Mouse (Mus musculus): ENCODE results near the gene Tex2. TPM values are rescaled to one million over a fixed set of nuclear protein-coding genes. Genes with fewer than 3 reads are reported as not detected.
"Not testable (repeated sequence)": the region's sequence is repeated elsewhere in the genome, so short reads cannot be mapped to it uniquely, and the experiment has no call there.

The Tex2 gene
- total RNA-seq, 2 experiments from 2014 or later: 18.9 to 41.8 TPM

GRCm38 (mm10) chr11:106518391-106518790, 94.8 kb downstream of the Tex2 start:
- ATAC-seq (replicated peaks; ENCODE audit: low FRiP score, poor library complexity, severe bottlenecking): no peak

- 0 out of 2 replicates have a peak, but pooled peaks have one; percentile 26 for ATAC-seq (replicated peaks; ENCODE audit: low FRiP score, poor library complexity, severe bottlenecking)
These were observed 98.0 kb downstream of the Tex2 start for GRCm38 (mm10) chr11:106515079-106515745.

- ATAC-seq (replicated peaks; ENCODE audit: low FRiP score, poor library complexity, severe bottlenecking): no peak
These were observed 98.8 kb downstream of the Tex2 start for GRCm38 (mm10) chr11:106514446-106514845.

GRCm38 (mm10) chr11:106513166-106513565, 100.1 kb downstream of the Tex2 start:
- ATAC-seq (replicated peaks; ENCODE audit: low FRiP score, poor library complexity, severe bottlenecking): no peak

- ATAC-seq (replicated peaks; ENCODE audit: low FRiP score, poor library complexity, severe bottlenecking): no peak
These were observed 101.2 kb downstream of the Tex2 start for GRCm38 (mm10) chr11:106512006-106512390.

GRCm38 (mm10) chr11:106511236-106512005, 101.8 kb downstream of the Tex2 start:
- no peak for ATAC-seq (replicated peaks; ENCODE audit: low FRiP score, poor library complexity, severe bottlenecking)

- peak; percentile 48; the same call in 1 of the 2 replicates for ATAC-seq (replicated peaks; ENCODE audit: low FRiP score, poor library complexity, severe bottlenecking)
These were observed 105.6 kb downstream of the Tex2 start for GRCm38 (mm10) chr11:106507638-106508037.

- ATAC-seq (replicated peaks; ENCODE audit: low FRiP score, poor library complexity, severe bottlenecking): no peak
These were observed 107.0 kb downstream of the Tex2 start for GRCm38 (mm10) chr11:106506211-106506610.

- ATAC-seq (replicated peaks; ENCODE audit: low FRiP score, poor library complexity, severe bottlenecking): no peak
These were observed 109.1 kb downstream of the Tex2 start for GRCm38 (mm10) chr11:106504129-106504528.

GRCm38 (mm10) chr11:106503425-106503717, 109.9 kb downstream of the Tex2 start:
- no peak for ATAC-seq (replicated peaks; ENCODE audit: low FRiP score, poor library complexity, severe bottlenecking)

- no peak for ATAC-seq (replicated peaks; ENCODE audit: low FRiP score, poor library complexity, severe bottlenecking)
These were observed 110.4 kb downstream of the Tex2 start for GRCm38 (mm10) chr11:106502631-106503424.

- ATAC-seq (replicated peaks; ENCODE audit: low FRiP score, poor library complexity, severe bottlenecking): no peak
These were observed 111.1 kb downstream of the Tex2 start for GRCm38 (mm10) chr11:106502159-106502505.

- ATAC-seq (replicated peaks; ENCODE audit: low FRiP score, poor library complexity, severe bottlenecking): peak; percentile 56
These were observed 111.7 kb downstream of the Tex2 start for GRCm38 (mm10) chr11:106501308-106502158.

GRCm38 (mm10) chr11:106500393-106501307, 112.6 kb downstream of the Tex2 start:
- ATAC-seq (replicated peaks; ENCODE audit: low FRiP score, poor library complexity, severe bottlenecking): peak; percentile 98

- ATAC-seq (replicated peaks; ENCODE audit: low FRiP score, poor library complexity, severe bottlenecking): no peak
These were observed 114.4 kb downstream of the Tex2 start for GRCm38 (mm10) chr11:106498739-106499379.

GRCm38 (mm10) chr11:106497926-106498325, 115.3 kb downstream of the Tex2 start:
- ATAC-seq (replicated peaks; ENCODE audit: low FRiP score, poor library complexity, severe bottlenecking): no peak

GRCm38 (mm10) chr11:106497009-106497408, 116.2 kb downstream of the Tex2 start:
- not testable (repeated sequence) for ATAC-seq (replicated peaks; ENCODE audit: low FRiP score, poor library complexity, severe bottlenecking)

GRCm38 (mm10) chr11:106492984-106493669, 120.1 kb downstream of the Tex2 start:
- no peak for ATAC-seq (replicated peaks; ENCODE audit: low FRiP score, poor library complexity, severe bottlenecking)

Data from erythroid progenitor cell, adult 5-6 weeks (primary cell).